In genomic region chr9:122370292-122370794, GRCm38 (mm10) we compare ENCODE assay signal across 18 mouse cellular contexts. TPM values are rescaled to one million over a fixed set of nuclear protein-coding genes. Genes with fewer than 3 reads are reported as not detected.
DNase-seq lines count a peak whose midpoint lies in the region; ATAC-seq and TF ChIP-seq lines count a peak whose summit lies in the region.
"Had no signal": no experiment of that assay in that cellular context is flagged by ENCODE, and none has a peak within 500 bp of the region (broad histone marks: within the 10 kb centered on the region; RNA-seq: fewer than 3 reads in every experiment).

No protein-coding gene starts in this region.

- no peak for TF ChIP-seq EP300 in liver, embryonic 14.5 days (IDR thresholded peaks at IDR 0.05; ENCODE audit: low read depth)

- no peak for TF ChIP-seq CTCF in liver, embryonic 14.5 days (IDR thresholded peaks at IDR 0.05; ENCODE audit: low read depth)

- H3K27ac ChIP-seq in intestine, embryonic 14.5 days (ENCODE audit: low read depth), result no peak overlapping the region
- no peak overlapping the region for H3K27ac ChIP-seq in intestine, embryonic 15.5 days
- H3K27ac ChIP-seq in liver, embryonic 14.5 days, result no peak overlapping the region
- H3K27ac ChIP-seq: embryonic facial prominence, embryonic 12.5 days; forebrain, embryonic 12.5 days; hindbrain, embryonic 13.5 days; hindbrain, postnatal 0 days had no signal

- peaks cover 6% of the 10 kb centered on the region; the same call in 1 of the 2 replicates for H3K4me1 ChIP-seq in intestine, embryonic 14.5 days (replicated peaks; ENCODE audit: control insufficient read depth, insufficient read depth, low read length)
- no peaks in the 10 kb centered on the region; the same call in 1 of the 2 replicates for H3K4me1 ChIP-seq in intestine, embryonic 15.5 days (replicated peaks)
- peaks cover 21 to 22% of the 10 kb centered on the region in 2 experiments for H3K4me1 ChIP-seq in liver, embryonic 14.5 days (replicated peaks; ENCODE audit: control insufficient read depth in 2 of 2, insufficient read depth in 2 of 2, low read length in 1 of 2)
- H3K4me1 ChIP-seq: forebrain, embryonic 12.5 days; hindbrain, embryonic 13.5 days had no signal

- ATAC-seq in intestine, embryonic 14.5 days (replicated peaks; ENCODE audit: low FRiP score, low TSS enrichment, low read depth), result no peak
- ATAC-seq in intestine, embryonic 15.5 days, result no peak
- 0 out of 2 replicates have a peak, but pooled peaks have one; percentile 43 for ATAC-seq in erythroid progenitor cell, adult 5-6 weeks (replicated peaks; ENCODE audit: low FRiP score, poor library complexity, severe bottlenecking)
- peak; percentile 46; the same call in 1 of the 2 replicates for ATAC-seq in liver, embryonic 14.5 days (ENCODE audit: insufficient read depth)
- ATAC-seq in megakaryocyte-erythroid progenitor cell, adult 5-6 weeks (replicated peaks; ENCODE audit: low FRiP score, low TSS enrichment, poor library complexity, severe bottlenecking), result peak; percentile 49; the same call in 1 of the 2 replicates
- ATAC-seq: forebrain, embryonic 16.5 days; hindbrain, postnatal 0 days had no signal

- H3K9ac ChIP-seq in intestine, embryonic 14.5 days (ENCODE audit: low read length), result no peak overlapping the region
- H3K9ac ChIP-seq in intestine, embryonic 15.5 days, result no peak overlapping the region
- no peak overlapping the region for H3K9ac ChIP-seq in liver, embryonic 14.5 days (replicated peaks)
- H3K9ac ChIP-seq: embryonic facial prominence, embryonic 12.5 days; forebrain, embryonic 12.5 days; hindbrain, embryonic 13.5 days had no signal

- no peak overlapping the region for H3K4me2 ChIP-seq in intestine, embryonic 14.5 days (ENCODE audit: low read length)
- no peak overlapping the region for H3K4me2 ChIP-seq in intestine, embryonic 15.5 days (replicated peaks)
- H3K4me2 ChIP-seq in liver, embryonic 14.5 days (ENCODE audit: low read depth), result peak overlapping the region; percentile 21; the same call in 1 of the 2 replicates
- H3K4me2 ChIP-seq: embryonic facial prominence, embryonic 12.5 days; forebrain, embryonic 12.5 days; hindbrain, embryonic 13.5 days had no signal

- WGBS in intestine, embryonic 14.5 days, result 92% methylated on average over 6 of the region's 6 CpGs
- WGBS in intestine, embryonic 15.5 days, result 89% methylated on average over 6 of the region's 6 CpGs
- 69% methylated on average over 6 of the region's 6 CpGs for WGBS in liver, embryonic 14.5 days (ENCODE audit: insufficient replicate concordance)

- no peaks in the 10 kb centered on the region for H3K9me3 ChIP-seq in intestine, embryonic 14.5 days (ENCODE audit: control insufficient read depth, low read length)
- no peaks in the 10 kb centered on the region for H3K9me3 ChIP-seq in intestine, embryonic 15.5 days
- no peaks in the 10 kb centered on the region for H3K9me3 ChIP-seq in liver, embryonic 14.5 days (ENCODE audit: control insufficient read depth, low read length)
- H3K9me3 ChIP-seq: embryonic facial prominence, embryonic 12.5 days; forebrain, embryonic 12.5 days; hindbrain, embryonic 13.5 days had no signal

- H3K36me3 ChIP-seq in intestine, embryonic 14.5 days (ENCODE audit: control insufficient read depth, insufficient read depth, low read length), result no peaks in the 10 kb centered on the region
- no peaks in the 10 kb centered on the region for H3K36me3 ChIP-seq in intestine, embryonic 15.5 days
- no peaks in the 10 kb centered on the region; the same call in 1 of the 2 replicates for H3K36me3 ChIP-seq in liver, embryonic 14.5 days (replicated peaks; ENCODE audit: control insufficient read depth, insufficient read depth, low read depth)
- H3K36me3 ChIP-seq: embryonic facial prominence, embryonic 12.5 days; forebrain, embryonic 12.5 days; hindbrain, embryonic 13.5 days had no signal

- H3K4me3 ChIP-seq in intestine, embryonic 14.5 days (ENCODE audit: low read depth, low read length), result no peak overlapping the region
- H3K4me3 ChIP-seq in intestine, embryonic 15.5 days (replicated peaks), result no peak overlapping the region
- H3K4me3 ChIP-seq in liver, embryonic 14.5 days (ENCODE audit: insufficient read depth in 1 of 2, low read depth in 2 of 2, low read length in 2 of 2), result no peak overlapping the region
- H3K4me3 ChIP-seq: embryonic facial prominence, embryonic 12.5 days; forebrain, embryonic 12.5 days; hindbrain, embryonic 13.5 days had no signal

- DNase-seq in intestine, embryonic 14.5 days (ENCODE audit: low spot score), result peak; percentile 29
- no peak for DNase-seq in liver, embryonic 14.5 days (ENCODE audit: low read depth in 3 of 3, low spot score in 3 of 3)
- no peak for DNase-seq in embryo, embryonic 11 days
- DNase-seq in layer of hippocampus, postnatal 36 days, result no peak
- DNase-seq: adrenal gland, adult 2 months; adrenal gland, postnatal 25 days; cerebellum, adult 18-20 months; cerebellum, postnatal 10 days; gastrocnemius, postnatal 10 days; heart, postnatal 10 days had no signal

- no peaks in the 10 kb centered on the region for H3K27me3 ChIP-seq in intestine, embryonic 14.5 days (replicated peaks; ENCODE audit: control insufficient read depth, insufficient read depth, low read length)
- no peaks in the 10 kb centered on the region for H3K27me3 ChIP-seq in intestine, embryonic 15.5 days (replicated peaks)
- H3K27me3 ChIP-seq in liver, embryonic 14.5 days (ENCODE audit: control insufficient read depth, insufficient read depth, low read length), result no peaks in the 10 kb centered on the region
- H3K27me3 ChIP-seq: embryonic facial prominence, embryonic 12.5 days; forebrain, embryonic 12.5 days; hindbrain, embryonic 13.5 days had no signal

RNA-seq across cellular contexts. Expression of gene Abhd5, which starts 18.9 kb away (rescaled TPM):
- 20.7 and 24.2 TPM in 2 replicates for polyA plus RNA-seq in intestine, embryonic 14.5 days (2014; fragmentation: Nextera tagmentation; extraction: Ambion mirVana)
- 19.0 and 19.5 TPM in 2 replicates for polyA plus RNA-seq in intestine, embryonic 15.5 days (2015; fragmentation: Nextera tagmentation; extraction: Ambion mirVana)
- total RNA-seq in erythroid progenitor cell, adult 5-6 weeks (2015; ENCODE audit: low replicate concordance), result 49.9 and 50.5 TPM in 2 replicates
- total RNA-seq in erythroid progenitor cell, adult 5-6 weeks (2017; ENCODE audit: low replicate concordance), result 48.6 and 49.9 TPM in 2 replicates
- 15.6 and 16.7 TPM in 2 replicates for polyA plus RNA-seq in liver, embryonic 14.5 days (2012; rRNA removed)
- polyA plus RNA-seq in liver, embryonic 14.5 days (2014; fragmentation: Nextera tagmentation; extraction: Ambion mirVana), result 26.0 and 26.1 TPM in 2 replicates
- 23.6 and 30.9 TPM in 2 replicates for total RNA-seq in megakaryocyte-erythroid progenitor cell, adult 5-6 weeks (2014; fragmentation: Nextera tagmentation)
- 17.7 and 26.4 TPM in 2 replicates for total RNA-seq in megakaryocyte-erythroid progenitor cell, adult 5-6 weeks (2017)
- 10 to 100 TPM; 15.0 to 21.7 TPM for total RNA-seq in layer of hippocampus, postnatal 36 days (2021)

Comparison
In these comparisons a context has a peak if more than half of its experiments do, and no peak if none do; other contexts are left out.
1. ATAC-seq: peak in erythroid progenitor cell, adult 5-6 weeks (single experiment), liver, embryonic 14.5 days (single experiment) and megakaryocyte-erythroid progenitor cell, adult 5-6 weeks (single experiment); none in intestine, embryonic 14.5 days (single experiment) and intestine, embryonic 15.5 days (single experiment).